Mouse (Mus musculus) lung, postnatal 0 days (tissue): ENCODE data around the gene Arhgap22.

Experiments
- CTCF ChIP-seq: IDR thresholded peaks from 2 replicates; pipeline ENCODE4 v1.5.1; 2016; ENCODE audit warnings: antibody characterized with exemption, mild to moderate bottlenecking
- EP300 ChIP-seq: IDR thresholded peaks from 2 replicates; pipeline ENCODE4 v1.6.1; 2016; ENCODE audit warnings: antibody characterized with exemption, mild to moderate bottlenecking, control low read depth

GRCm38 (mm10) chr14:33362122-33362521, 148.3 kb downstream of the Arhgap22 start:
- TF ChIP-seq CTCF (no peak), EP300 (no peak)
